Mouse (Mus musculus): ENCODE data around the gene Il18bp.
A peak's percentile ranks its signal among the peaks of the same experiment; 100 is the strongest.
"Not testable (repeated sequence)": the region's sequence is repeated elsewhere in the genome, so short reads cannot be mapped to it uniquely, and the experiment has no call there.

Il18bp gene

DNA sequence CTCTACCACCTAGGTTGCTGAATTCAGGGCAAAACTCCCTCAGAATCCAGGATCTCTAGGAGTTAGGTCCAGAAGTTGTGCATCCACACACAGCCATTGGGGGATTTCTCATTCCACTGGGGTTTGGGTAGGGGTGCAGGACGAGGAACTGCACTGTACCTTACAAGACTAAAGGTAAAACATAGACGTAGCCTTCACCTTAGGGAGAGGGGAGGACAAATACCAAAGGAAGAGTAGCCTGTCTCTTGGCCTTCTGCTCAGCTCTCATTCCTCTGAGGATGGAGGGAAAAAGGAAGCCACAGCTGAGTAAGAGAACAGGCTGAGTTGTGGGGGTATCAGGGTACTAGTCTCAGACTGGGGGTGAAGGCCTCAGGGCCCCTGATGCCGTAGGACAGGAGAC, at the start of gene Il18bp:
Gene Il18bp (minus strand): TSS at position 101 of the 400 bp plus-strand sequence.
- DNase-seq: no peak

DNA sequence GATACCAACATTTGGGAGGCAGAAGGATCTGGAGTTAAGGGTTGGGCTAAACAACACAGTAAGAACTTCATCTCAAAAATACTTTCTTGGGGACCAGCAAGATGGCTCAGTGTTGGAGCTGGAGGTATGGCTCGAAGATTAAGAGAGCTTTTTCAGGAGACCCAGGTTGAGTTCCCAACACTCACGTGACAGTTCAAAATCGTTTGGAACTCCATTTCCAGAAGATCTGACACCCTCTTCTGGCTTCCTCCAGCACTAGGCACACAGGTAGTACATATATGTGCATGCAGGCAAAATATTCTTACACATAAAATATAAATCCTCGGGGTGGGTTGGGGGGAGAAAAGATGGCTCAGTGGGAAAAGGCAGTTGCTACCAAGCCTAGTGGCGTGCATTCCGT, 47.9 kb upstream of the Il18bp start:
- DNase-seq: no peak

DNA sequence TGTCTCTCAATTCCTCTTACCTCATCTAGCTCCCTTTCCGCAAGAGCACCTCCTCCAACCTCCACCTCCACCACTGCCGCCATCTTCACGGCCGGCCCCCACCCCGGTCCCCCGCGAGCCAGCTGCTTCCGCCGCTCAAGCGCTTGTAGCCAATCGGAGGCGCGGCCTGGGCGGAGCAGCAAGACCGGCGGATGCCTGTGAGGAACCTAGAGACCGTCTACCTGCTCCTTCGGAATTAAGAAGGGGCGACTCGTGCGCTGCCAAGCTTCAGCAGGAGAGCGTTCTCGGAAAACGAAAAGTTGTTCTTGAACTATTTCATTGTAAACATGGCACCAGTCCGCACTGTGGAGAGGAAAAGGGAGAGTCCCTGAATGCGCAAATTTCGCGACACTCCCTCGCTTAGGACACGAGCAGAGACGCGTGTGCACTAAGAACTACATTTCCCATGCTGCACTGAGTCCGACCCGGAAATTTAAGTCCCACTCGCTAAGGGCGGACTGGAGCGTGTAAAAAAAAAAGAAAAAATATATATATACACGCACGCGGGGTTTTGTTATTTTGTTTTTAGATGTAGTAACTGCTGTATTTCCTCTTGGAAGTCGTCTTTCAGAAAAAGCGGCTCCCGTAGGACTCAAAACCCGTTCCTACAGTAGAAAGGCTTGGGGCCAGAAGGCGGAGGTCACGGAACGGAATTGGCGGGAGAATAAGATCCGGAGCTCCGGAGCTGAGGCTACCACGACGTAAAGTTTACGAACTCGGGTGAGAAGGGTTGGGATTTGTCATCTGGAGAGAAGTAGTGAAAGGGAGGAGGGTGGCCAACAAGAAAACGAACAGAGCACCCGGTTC, 46.8 kb upstream of the Il18bp start, which contains the start of the genes Rnf121, Xndc1 and Xntrpc:
Gene Rnf121 (minus strand): TSS at position 424 of the 846 bp plus-strand sequence.
Gene Xndc1 (plus strand): TSS at position 466 of the 846 bp plus-strand sequence.
Gene Xntrpc (plus strand): TSS at position 668 of the 846 bp plus-strand sequence.
- peak; percentile 92 for DNase-seq

DNA sequence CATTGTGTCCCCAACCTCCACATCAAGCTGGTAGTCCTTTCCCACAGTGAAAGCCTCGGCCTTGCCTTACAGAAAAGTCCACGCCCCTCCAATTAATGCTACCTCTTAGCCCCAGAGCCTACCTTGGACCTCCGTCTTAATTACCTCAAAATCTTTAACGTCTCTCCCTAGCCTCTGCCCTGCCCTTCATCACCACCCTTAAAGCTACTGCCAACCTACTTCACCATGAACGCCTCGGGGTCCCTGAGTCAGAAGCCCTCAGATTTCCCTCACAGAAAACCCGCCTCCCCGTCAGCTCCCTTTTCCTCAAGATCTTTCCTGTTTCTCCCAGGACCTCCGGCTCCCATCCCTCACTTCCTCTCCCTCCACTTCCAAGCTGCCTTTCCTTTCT, 46.2 kb upstream of the Il18bp start:
- DNase-seq: no peak

DNA sequence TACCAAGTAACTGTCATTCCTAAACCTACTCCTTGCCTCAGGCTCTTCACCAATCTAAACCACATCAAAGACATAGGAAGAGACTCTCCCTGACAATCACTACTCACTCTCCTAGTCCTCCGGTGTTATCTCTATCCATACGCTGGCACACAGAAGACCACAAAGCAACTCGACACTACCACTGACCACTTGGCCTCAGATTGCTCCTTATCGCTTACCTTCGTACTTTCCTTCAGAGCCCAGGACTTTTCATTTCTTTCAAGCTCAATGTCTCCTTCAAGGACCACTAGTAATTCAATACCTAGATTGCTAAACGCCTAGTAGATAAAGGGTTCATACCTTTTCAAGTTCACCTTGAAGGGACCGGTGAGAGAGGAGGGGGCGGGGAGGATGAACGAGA, 45.4 kb upstream of the Il18bp start:
- no peak for DNase-seq

DNA sequence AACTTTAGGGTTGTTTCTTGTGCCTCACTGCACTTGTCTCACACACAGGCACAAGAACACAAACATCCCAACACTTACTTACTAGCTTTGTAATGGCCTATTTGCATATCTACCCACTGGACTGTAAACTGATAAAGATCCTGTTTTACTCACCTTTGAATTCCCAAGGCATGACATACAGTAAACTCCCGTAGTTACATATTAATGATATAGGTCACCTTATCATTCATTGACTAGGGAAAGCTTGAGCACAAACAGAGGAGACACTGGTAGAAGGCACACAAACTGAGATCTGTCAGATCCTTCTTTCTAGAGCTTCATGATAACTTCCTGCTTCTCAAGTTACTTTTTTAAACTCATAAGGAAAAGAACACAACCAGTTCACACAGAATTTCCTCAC, 43.7 kb upstream of the Il18bp start:
- no peak for DNase-seq

DNA sequence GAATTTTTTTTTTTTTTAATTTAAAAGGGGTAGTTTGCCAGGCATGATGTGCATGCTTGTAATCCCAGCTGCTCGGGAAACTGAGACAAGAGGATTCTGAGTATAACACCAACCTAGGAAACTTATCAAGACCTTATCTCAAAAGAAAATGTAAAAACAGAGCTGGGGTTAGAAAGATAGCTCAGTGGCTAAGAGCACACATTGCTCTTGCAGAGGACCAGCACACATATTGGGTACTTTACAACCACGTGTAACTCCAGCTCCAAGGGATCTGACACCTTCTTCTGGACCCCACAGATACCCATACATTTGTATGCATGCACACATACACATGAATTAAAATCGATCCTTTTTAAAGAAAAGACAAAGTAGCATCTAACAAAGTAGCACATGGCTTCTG, 42.9 kb upstream of the Il18bp start:
- DNase-seq: no peak

DNA sequence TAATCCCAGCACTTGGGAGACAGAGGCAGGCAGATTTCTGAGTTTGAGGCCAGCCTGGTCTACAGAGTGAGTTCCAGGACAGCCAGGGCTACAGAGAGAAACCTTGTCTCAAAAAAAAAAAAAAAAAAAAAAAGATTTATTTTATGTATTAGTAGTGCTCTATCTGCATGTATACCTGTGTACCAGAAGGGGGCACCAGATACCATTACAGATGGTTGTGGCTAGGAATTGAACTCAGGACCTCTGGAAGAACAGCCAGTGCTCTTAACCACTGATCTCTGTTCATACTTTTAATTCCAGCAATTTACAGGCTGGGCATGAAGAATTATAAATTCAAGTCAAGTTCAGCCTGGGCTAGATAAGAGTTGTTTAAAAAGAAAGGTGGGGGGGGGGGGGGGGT, 30.0 kb upstream of the Il18bp start:
- DNase-seq: not testable (repeated sequence)

DNA sequence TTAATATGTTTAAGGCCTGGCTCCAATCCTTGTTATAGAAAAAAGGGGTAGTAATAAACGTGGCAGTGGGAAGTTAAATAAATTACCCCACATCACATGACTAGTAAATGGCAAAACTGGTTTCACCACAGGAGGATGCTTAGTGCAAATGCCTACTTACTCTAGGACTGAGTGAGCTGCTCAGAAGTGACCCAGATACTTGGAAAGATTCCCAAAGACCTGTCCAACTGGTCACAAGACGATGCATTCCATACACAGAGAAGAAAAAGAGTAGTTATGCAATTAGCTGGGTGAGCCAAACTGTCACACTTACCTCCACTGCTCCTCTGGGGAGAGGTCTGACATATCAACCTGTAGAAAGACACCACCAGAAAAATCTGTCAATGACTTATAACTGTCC, 23.8 kb upstream of the Il18bp start:
- DNase-seq: no peak

DNA sequence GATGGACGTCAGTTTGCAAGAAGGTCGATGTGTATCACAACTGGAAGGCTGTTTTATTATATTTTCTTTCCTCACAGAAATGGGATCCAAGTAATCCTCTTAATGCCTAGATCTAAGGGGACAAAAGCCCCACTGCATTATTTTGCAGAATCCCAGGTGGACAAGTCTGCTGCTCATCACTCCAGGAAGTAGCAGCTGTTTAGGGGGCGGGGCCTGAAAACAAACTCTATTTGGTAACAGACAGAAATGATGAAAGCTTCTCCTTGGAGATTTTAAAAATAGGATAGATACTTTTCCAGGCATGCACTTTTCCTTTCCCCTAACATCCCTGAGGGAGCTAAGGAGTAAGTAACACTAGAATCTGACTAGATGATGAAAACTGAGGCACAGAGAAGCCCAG, 18.8 kb upstream of the Il18bp start:
- DNase-seq: no peak

DNA sequence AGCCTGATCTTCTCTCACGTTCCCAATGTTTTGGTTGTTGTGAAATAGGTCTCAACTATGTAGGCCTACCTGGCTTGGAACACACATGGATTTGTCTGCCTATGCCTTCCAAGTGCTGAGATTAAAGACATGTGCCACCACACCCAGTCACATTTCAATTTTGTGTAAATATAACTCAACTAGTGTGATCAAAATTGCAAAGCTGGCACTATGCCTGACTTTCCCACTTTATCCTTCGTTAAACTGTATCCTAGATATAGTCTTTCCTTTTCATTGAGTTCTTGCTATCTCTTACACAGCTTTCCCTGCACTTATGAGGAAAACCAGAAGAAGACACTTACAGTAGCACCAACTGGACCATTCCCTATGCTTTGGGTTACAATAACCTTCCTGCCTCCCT, 17.0 kb upstream of the Il18bp start:
- DNase-seq: no peak

DNA sequence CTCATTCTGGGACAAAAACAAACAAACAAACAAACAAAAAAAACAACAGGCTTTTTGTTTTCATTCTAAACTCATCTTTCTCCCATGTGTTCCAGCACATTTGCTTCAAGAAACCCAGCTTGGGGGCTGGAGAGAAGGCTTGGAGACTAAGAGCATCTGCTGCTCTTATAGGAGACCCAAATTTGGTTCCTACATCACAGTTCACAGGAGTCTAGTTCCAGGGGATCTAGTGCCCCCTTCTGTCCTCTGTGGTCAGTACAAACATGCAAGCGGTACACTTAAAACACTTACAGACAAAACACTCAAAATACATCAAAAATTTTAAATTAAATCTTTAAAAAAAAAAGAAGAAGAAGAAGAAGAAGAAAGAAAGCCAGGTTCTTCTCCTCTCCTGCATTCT, 16.4 kb upstream of the Il18bp start:
- no peak for DNase-seq

DNA sequence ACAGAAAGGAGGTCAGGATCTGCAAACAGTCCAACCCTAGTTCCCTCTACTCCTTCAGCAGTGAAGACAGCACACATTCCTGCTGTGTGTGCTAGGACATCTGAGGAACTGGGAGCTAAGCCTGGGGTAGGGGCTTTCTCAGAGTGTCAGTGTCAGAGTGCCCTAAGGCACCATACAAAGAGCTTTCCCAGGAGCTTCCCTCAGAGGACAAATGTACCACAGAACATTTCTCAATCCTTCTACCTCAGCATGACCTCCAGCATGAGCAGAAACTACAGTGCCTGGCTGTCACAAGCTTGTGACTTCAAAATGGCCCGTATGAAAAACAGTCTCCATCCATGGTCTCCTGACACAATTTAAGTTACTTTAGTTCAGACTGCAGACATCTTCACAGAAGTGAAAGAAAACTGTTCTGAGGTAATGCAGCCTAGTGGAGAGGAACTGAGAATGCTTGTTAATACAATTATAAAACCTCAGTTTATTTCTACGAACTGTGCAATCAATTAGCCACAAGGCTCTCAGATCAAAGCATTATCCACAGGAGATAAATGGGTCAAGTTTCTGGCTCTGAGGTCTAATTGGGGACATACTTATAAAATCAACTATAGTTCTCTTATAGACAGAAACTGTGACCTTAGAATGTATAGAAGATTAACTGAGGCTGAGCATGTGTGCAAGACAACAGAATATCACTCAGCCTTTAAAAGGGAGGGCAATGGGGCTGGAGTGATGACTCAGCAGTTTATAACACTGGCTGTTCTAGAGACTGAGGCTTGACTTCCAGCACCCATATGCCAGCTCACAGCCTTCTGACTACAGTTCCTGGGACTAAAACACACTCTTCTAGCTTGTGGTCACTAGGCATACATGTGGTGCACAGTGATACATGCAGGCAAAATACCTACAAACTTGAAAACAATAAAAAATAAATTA, 7.0 kb upstream of the Il18bp start:
- no peak for DNase-seq

DNA sequence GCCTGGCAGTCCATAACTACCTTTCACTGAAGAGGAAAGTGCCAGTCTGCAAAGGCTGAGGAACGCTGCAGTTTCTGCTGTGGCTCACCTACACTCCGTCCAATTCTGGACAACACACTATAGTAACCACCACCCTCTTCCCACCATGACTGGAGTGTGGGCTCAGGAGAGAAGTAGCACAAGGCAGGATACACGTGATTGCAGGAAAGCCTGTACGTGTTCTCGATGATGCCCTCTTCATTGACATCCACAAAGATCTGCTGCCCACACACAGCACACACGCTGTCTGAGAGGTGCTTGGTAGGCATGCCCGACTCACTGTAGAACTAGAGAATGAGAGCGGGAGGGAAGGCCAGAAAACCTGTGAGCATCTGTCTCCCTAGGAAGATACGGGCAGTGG, 5.3 kb upstream of the Il18bp start:
- no peak for DNase-seq

DNA sequence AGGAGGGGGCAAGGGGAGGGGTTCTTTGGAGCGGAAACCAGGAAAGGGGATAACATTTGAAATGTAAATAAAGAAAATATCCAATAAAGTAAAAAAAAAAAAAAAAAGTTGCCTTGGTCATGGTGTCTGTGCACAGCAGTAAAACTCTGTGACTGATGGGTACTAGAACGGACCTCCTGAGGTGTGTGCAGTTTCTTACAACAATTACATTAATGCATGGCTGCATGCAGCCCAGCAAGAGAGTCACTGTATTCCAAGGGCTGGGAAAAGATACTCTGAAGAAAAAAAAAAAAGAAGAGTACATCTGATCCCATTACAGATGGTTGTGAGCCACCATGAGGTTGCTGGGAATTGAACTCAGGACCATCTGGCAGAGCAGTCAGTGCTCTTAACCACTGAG, 2.4 kb upstream of the Il18bp start:
- DNase-seq: not testable (repeated sequence)

DNA sequence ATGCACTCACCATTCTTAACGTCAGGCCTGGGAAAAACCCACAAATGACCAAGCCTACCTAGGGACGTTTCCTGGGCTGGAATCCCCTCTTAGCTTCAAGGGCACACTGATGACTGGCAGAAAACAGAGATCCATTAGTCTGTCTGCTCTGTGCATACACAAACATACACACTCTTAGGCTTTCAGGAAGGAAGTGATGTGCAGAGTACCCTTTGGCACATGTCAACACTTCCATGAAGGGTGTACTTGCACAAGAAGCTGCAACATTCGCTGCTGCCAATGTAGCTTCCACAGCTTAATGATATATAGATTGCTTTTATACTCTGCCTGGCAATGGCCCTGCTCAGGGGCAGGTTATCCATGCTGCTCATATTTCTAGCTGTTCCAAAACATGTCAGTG, 872 bp upstream of the Il18bp start:
- DNase-seq: no peak

DNA sequence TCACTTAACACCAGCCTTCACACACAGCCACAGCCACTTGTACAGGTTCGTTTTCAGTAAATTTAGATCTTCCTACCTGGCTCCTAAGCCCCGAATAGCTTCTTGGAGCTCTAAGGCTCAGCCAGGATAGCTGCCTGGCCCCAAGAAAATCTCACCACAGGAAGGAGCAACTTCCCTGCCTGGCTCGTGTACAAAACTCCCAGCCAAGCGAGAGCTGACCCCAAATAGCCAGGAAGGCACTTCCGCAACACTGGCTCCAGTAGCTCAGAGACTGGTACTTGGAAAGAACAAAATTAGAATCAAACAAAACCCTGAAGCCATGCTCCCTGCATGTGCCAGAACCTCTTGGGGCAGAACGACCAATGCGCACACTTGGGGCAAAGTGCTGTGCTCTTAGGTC, 456 bp downstream of the Il18bp start:
- no peak for DNase-seq

DNA sequence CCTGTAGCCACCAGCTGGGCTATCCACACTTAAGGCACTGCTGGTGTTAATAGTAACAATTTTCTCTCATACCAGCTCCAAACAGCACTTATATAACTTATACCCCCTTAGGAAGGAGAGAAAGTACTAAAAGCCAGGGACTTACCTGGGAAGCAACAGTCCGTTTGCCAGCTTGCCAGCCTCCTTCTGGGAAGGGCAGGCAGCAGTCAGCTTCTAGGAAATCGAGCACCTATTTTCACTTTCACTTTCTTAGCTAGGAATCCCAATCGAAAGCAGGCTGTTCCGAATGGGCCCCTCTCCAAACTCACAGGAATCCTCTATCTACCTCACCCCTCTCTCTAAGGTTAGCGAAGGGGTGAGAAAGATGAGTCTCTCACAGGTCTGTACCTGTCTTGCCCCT, 1.0 kb downstream of the Il18bp start:
- no peak for DNase-seq

DNA sequence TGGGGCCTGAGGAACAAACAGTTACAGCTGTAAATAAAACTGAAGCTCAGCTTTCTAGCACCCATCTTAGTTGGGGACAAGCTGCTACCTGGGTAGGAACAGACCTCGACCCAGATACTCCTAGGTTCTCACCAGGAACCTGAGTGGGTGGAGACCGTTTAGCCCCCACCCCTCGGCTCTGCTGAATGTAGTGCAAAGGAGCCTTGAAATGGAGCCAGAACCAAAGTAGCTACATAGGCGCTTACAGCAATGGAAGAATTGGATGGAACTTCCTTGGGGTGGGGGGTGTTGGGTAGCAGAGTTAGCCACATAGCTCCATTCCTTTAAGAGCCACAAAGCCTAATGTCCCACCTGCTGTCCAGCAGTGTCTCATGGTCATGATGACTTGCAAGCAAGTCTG, 1.6 kb downstream of the Il18bp start:
- no peak for DNase-seq

DNA sequence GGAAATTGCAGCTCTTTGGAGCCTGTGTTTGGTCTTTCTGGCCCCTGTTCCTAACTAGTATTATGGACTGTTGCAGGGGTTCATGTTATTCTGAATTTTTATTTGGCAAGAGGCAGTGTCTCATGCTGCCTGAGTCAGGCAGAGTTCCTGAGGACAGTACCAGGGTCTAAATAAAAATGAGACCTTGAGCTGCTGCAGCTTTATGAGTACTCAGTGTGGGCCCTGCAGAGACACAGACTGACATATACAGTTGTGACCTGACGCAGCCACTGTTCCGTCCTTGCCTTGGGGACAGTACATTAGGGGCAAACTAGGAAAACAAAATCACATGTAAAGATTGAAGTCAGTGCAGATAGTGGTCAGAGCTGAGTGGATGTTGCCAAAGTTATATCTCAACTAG, 3.5 kb downstream of the Il18bp start:
- no peak for DNase-seq

DNA sequence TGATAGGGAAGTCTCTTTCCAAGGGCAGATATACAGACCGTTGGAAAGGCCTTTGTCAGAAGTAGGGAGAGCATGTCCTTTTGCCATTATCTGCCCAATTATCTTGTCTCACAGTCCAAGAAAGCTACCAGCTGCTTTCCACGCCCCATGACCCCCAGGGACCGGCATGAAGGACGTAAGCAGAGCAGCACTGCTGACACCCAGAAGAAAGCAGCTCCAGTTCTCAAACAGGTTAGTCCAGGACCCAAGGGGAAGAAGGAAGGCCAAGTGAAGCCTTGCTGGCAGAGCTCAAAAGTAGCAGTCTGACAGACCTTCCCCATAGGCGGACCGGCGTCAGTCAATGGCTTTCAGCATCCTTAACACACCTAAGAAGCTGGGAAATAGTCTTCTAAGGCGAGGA, 5.1 kb downstream of the Il18bp start:
- no peak for DNase-seq

DNA sequence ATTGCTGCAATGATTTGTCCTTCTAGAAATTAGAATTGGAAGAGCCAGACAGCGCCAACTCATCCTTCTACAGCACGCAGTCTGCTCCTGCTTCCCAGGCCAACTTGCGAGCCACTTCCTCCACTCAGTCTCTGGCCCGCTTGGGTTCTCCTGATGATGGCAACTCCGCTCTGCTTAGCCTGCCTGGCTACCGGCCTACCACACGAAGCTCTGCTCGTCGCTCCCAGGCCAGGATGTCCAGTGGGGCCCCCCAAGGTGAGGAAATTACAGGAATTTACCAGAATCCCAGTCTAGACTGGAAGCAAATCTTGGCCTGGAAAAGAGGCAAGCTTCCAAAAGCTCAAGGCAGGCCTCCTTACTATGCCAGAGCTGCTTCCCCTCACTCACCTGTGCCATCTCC, 6.6 kb downstream of the Il18bp start:
- no peak for DNase-seq

DNA sequence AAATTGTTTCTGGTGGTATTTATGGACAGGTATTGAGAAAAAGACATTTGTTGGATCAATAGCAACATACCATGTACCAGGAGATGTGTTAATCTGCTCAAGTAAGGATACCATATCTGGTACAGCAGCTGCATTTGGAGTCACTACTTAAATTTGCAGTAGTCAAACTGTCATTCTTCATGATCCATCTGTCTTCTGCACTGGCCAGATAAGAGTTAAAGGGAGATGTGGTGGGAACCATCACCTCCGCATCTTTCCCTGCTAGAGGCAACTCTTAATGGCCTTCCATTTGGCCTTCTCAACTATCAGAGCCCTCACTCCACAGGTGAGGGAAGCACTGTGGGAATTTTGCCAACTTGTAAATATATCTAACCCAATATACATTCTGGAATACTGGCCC, 12.0 kb downstream of the Il18bp start:
- DNase-seq: peak; percentile 39

Measured in liver (tissue).